Mouse (Mus musculus) CD4-positive, CD25-positive, alpha-beta regulatory T cell, adult 2 months (primary cell): ENCODE data around the gene Coa4.

Source experiments
- DNase-seq: peaks from one replicate; pipeline ENCODE4 v3.0.0-alpha.2; 2012; ENCODE audit warnings: low read depth, low spot score

Gene Coa4

DNA sequence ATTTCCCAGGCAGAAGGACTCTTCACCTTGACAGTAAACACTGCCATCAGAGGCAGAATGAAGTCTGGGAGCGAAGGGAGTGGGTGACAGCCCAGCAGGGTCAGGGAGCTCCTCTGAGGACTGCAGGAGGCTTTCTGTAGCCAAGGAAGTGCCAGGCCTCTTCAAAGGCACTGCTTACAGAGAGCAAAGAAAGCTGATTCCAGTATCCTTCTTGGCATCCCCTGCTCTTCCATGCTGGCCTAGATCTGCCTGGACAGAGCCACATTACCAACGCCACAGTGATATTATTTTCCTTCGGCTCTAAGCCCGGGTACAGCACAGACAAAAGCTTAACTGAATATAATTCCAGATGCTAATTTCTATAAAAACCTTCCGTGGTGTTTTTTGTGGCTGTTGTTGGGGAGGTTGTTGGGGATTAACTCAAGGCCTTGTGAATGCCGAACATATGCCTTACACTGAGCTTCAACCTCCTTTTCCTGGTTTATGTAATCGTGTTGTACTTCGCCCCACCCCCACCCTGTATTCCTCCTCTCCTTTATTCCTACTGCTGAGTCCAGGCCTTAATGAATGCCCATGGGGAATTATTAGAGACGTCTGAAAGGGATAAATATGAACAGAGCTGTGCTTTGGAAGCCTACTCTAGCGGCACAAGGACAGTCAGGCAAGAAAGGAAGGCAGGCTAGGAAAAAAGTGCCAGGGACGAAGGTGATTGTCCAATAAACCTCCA is 25.2 kb downstream of the Coa4 start:
- DNase-seq: no peak

DNA sequence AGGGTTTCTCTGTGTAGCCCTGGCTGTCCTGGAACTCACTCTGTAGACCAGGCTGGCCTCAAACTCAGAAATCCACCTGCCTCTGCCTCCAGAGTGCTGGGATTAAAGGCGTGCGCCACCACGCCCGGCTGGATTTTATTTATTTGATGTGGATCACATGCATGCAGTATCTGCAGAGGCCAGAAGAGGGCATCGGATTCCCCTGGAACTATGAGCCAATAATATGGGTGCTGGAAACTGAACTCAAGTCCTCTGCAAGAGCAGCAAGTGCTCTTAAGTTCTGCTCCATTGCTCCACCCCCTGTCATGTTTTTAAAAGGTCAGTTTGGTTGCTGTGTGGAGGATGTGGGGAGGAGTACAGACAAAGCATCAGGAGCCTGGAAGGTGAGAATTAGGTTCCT is 30.4 kb downstream of the Coa4 start:
- peak; percentile 46 for DNase-seq

DNA sequence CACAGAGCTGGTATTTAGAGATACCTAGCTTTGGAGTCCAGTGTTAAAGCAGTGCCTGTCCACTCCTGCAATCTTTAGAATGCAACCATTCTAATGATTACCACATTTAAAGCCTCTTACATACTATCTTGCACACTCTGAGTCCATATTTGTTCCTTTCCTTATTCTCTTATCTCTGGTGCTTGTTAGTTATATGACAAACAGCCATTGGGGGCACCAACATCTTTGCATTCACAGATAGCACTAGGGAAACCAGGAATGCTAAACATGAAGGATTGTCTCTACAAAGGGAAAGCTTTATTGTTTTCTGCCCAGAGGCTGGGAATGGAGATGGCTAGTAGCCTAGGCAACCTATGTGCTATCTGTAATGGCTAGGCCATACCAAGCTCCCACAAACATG is 33.0 kb downstream of the Coa4 start:
- no peak for DNase-seq

DNA sequence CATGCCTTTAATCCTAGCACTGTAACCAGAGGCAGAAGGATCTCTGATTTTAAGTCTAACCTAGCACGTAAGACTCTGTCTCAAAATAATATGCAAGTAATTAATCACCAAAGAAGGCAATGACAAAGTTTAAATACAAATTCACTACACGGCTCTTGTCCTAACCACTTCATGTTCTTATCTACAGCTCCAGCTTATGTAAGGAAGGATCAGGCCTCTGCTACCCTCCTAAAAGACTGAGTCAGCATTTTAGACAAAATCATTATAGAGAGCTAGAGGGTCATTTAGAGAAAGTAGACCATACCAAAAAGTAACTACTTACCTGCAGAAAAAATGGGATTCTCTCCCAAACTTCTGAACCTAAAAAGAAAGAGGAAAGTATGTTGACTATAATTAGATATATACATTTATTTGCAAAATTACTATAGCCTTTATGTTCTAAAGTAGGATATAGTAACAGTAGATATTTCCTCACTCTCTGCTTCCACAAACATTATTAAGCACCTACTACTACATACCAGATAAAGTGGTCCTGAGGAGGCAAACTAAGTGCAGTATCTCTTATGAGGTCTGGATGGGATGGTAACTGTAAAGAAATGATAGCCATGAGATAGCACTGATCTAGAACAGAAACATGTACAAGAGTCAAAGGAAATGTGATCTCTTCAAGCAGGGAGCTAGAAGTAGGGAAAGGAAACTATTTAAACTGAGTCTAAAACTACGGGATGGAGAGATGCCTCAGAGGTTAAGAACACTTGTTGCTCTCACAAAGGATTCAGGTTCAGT is 34.3 kb downstream of the Coa4 start:
- DNase-seq: no peak

DNA sequence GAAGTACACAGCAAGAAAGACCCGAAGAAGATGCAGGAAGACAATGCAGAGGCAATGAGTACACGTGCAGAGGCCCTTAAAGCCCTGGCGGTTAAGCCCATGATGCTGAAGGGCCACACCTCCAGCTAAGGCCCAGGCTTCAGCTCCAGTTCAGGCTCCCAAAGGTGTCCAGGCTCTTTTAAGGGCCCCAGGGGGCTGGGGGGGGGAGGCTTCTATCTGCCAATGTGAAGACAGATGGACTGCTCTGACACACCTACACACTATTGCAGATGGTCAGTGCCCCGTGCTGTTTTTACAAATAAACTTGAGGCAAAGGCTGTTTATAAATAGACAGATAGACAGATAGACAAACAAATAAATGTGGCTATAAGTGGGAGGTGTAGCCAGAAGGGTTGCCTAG is 35.2 kb downstream of the Coa4 start:
- no peak for DNase-seq

DNA sequence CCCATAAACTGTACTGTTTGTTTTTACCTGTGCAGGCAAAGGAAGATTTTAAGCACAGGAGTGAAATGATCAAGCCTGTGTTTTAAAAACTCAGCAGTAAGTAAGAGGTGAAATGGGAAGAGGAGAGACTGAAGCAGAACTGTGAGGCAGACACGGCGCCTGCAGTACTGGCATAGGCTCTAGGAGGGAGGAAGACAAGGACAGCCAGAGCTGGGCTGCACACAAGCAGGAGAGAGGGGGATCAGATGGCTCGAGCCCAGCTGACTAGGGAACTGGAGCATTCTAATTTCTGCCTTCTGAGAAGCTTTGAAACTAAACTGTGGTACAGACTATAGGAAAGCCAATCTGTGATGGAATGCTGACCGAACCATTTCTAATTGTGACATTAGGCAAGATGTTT is 35.8 kb downstream of the Coa4 start:
- no peak for DNase-seq

DNA sequence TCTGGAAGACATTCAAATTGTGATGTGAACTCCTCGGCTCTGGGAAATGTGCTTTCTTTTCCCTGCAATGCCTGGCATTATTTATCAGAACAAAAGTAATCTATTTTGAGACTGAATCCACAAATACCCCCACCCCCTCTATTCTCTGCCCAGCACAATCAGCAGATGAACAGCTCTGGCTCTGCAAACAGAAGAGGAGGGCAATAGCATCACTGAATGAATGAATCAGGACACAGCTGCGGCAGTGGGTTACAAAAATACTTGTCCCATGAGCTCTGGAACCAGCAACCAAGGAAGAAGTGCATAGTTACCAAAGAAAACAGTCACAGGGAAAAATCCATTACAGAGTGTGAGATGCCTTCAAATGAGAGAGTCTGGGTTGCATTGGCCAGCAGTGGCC is 41.9 kb downstream of the Coa4 start:
- DNase-seq: no peak

DNA sequence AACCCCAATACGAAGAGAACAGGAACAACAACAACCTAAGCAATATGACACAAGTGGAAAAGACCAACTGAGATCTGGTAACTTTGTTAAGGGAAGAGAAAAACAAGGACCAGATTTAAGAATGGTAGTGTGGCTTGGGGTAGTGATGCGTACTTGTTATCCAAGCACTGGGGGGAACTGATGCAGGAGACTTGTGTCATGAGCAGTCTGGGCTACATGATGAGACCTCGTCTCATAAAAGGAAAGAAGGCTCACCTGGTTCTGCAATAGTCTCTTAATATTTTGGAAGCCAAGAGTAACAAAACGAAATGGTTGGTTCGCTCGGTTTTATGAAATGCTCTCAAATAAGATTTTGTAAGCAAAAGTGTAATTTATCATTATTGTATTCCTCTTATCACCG is 45.4 kb downstream of the Coa4 start:
- DNase-seq: no peak

DNA sequence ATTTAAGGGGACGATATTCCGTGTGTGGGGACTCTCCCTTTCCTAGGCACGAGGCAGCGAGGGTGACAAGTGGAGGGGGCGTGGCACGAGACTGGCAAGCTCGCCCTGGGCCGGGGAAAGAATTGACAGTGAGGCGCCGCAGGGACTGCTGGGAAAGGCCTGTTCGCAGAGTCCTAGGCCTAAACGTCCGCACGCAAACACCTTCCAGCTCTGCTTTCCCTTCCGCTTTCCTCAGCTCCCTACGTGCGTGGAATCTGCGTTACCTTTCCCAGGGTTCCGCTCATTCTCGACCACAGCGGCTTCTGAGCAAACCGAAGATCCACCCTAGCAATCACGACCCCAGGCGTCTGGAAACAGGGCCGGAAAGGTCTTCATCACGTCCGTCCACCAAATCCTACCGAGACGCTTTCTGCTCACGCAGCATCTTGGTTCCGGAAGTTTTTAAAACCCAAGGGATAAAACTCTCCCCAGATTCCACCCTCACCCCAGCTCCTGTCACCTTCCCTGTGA is 45.9 kb downstream of the Coa4 start:
- DNase-seq: peak; percentile 91

DNA sequence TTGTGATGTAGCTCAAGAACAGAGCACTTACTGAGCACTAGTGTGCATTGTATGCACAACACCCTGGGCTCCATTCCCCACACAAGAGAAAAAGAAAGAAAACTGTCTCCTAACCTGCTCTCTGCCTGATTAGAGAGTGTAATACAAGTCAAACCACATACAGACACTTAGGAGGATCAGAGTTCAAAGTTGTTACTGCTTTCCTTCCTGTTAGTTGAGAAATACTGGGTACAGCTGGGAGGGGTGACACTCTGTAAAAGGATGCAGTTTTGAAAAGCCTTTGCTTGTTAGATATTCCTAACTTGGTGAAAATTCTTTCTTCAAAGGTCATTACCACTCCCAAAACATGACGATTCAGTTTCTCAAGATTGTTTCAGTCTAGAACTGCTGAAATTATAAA is 52.9 kb downstream of the Coa4 start:
- DNase-seq: peak; percentile 17
